Mouse (Mus musculus) heart, postnatal 36 days (tissue): Measurements from ENCODE around the gene Tmem95. TPM values are rescaled to one million over a fixed set of nuclear protein-coding genes. Genes with fewer than 3 reads are reported as not detected.
"Not testable (repeated sequence)": the region's sequence is repeated elsewhere in the genome, so short reads cannot be mapped to it uniquely, and the experiment has no call there.

Experiments
- DNase-seq, 2 experiments: peaks; one replicate each; pipeline ENCODE4 v3.0.0; 2021 to 2022
- intact Hi-C: fragments of 180-260 bp; cut with DNase I; formaldehyde crosslinking; loops from one replicate; pipeline ENCODE4 v1.15.1; 2025
- total RNA-seq, 2 experiments: library from RNA; stranded (reverse); gene quantifications; 2 replicates each; pipeline ENCODE4 v1.2.3; 2021

The Tmem95 gene
- not detected for total RNA-seq

- intact Hi-C loops: loop anchor here (2.0 to 5.0 kb wide), 7 partner anchors 31 to 196 kb away; partner anchors contain the start of genes Plscr3, Senp3, Slc2a4 and Tmem256
- DNase-seq: no peak
These were observed at the start of gene Tmem95 for GRCm38 (mm10) chr11:69877878-69878277. Tmem95 (minus strand) TSS chr11:69878018.

GRCm38 (mm10) chr11:69927501-69927900 lies 49.7 kb upstream of the Tmem95 start:
- intact Hi-C loops: no loop called here

GRCm38 (mm10) chr11:69922796-69923195 lies 45.0 kb upstream of the Tmem95 start:
- DNase-seq: no peak
- intact Hi-C loops: no loop called here

More at GRCm38 (mm10) chr11:69927501-69927900, 49.7 kb upstream of the Tmem95 start:
- DNase-seq: no peak

DNA sequence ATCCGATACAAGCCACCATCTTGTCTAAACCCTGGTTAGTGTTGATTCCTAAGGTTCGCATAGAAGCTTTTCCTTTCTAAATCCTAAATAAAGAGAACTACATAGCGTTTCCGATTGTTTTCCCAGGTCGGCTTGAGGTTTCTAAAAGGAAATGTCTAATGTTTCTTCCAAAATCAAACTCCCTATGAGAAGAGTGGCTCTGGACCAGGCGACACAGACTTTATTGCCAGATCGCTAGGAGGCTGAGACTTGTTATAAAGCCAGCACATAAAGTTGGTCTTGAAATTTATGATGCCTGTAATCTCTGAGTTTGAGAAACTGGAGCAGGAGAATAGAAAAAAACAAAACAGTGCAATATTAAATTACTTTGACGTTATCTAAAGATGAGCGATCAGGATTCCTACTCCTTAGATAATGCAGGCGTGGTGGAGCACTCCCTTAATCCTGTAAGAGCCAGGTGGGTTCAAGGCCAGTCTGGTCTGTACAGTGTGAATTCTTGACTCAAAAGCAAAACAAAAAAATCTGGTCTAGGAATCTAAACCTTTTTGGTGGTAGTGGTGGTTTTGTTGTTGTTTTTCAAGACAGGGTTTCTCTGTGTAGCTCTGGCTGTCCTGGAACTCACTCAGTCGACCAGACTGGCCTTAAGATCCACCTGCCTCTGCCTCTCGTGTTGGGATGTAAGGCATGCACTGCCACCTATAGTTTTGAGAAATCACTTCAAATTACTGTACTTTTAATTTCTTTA lies 44.4 kb upstream of the Tmem95 start:
- intact Hi-C loops: no loop called here
- no peak for DNase-seq

DNA sequence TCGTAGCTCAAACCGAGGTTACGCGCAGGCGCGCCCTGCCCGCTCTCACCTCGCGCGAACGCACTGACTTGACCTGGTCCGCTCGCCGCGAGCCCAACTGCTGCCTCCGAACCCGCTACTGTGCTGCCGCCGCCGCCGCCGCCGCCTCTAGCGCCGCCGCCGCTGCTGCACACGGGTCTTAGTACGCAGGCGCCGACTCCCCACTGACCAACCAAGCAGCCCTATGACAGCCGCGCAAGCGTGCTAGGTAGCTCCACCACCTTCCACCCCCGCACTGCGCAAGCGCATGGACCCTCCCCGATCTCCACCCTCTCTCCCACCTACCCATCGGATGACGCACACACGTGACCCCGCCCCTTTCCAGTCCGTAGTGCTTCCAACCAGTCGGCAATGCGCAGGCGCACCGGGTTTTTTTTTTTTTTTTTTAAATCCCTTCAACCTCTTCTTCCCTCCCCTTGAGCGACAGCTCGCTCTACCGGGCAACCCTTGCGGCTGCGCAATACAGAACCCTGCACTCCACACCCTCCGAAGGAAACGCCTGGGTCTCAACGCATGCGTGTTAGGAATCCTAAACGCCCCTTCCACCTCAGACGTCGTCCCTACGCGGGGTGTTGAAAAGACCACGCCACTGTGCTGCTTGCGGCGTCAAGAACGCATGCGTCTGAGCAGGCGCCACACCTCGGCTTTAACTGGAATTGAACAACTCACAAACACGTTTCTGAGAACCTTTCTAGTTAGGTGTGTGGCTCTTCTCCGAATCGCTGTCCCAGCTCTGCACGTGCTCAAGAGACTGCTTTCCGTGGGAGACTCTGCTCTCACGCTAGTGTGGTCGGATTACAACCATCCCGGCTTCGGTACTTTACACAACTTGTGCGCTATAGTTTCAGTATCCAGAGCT lies 43.5 kb upstream of the Tmem95 start, which contains the start of gene Eif5a:
TSS of gene Eif5a (minus strand) at position 845 of the 898 bp plus-strand sequence.
- DNase-seq: peak; percentile 100
- intact Hi-C loops: loop anchor here (1.0 to 2.0 kb wide), 3 partner anchors 41 to 163 kb away; partner anchors contain the start of genes Ctdnep1, Kctd11 and Polr2a

DNA sequence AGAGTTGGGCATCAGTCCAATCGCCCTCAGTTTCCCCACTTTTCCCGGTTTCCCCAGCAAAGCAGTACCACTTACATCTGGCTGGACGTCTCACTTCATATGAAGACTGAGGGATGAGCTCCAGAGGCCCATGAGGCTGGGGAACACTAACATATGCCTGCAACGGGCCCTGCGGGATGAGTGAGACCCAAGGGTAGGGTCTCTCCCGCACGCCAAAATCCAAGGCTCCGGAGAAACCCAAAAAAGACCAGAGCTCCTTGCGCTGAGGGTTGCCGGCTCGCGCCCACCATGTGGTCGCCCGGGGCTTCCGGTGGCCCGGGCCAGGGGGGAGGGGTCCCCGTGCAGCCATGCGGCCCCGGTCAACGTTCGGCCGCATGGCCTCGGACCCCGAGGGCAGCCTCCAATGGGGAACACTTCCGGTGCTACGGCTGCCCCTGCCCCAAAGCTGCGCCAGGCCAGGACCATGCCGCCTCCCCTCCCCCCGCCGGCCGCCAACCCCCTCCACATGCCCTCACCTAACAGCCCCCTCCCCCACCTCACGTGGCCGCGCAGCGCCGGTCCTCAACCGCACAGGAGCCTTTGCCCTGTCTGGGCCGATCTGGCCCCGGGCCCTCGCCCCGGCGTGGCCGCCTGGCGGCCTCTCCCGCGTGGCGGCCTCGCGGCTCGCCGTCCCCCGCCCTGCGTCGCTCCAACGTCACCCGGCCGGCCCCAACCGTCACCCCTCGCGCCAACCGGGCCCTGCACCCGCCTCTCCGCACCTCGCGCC lies 42.6 kb upstream of the Tmem95 start:
- DNase-seq: peak in 1 of 2 experiments; percentile 32
- intact Hi-C loops: loop anchor here (1.0 to 2.0 kb wide), 3 partner anchors 40 to 162 kb away; partner anchors contain the start of genes Ctdnep1, Kctd11 and Polr2a

DNA sequence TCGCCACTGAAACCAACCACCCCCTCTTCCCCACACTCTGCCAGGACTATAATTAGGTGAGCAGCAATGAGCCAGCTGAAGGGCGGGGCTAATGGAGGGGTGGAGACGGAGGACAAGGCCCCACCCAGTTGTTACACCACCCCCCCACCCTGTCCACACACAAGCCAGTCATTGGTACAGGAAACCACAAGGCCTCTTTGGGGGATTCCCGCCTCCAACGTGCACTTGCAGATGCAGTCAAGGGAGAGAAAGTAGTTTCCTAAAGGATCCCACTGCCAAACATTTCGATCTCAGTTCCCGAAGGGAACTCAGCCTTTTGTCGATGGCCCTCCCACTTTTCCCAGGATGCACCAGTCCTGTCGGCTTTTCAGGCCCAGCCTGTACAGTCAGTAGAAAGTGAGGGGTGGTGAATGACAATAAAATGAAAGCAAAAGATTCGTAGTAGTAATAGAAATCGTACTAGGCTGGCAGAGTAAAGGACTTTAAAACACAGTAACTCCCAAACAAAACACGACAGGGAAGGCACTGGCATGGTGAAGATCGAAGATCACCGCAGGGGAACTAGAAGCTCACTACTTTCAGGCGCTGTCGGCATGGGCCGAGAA lies 41.9 kb upstream of the Tmem95 start:
- DNase-seq: peak; percentile 76 to 83
- intact Hi-C loops: loop anchor here (2.0 kb wide), 3 partner anchors 17 to 61 kb away; partner anchors contain the start of genes Ctdnep1 and Kctd11

GRCm38 (mm10) chr11:69919053-69919452 lies 41.2 kb upstream of the Tmem95 start:
- DNase-seq: no peak
- intact Hi-C loops: loop anchor here (2.0 kb wide), 1 partner anchor 16 kb away; no protein-coding TSS in a partner anchor

DNA sequence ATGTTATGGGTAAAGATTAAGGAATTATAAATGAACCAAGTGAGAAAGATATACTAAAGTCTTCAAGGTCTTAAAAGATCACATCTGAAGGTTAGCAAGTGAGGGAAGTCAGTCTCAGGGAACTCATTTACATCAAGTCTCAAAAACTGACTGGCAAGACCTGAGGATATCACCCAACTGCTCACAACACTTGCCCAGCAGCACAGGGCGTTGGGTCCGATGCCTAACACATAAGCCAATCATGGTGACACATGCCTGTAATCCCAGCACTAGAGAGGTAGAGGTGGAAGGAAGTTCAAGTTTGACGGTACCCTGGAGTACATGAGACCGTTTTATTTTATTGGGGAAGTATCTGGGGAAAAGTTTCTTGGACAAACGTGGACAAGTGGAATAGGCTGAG lies 40.3 kb upstream of the Tmem95 start:
- DNase-seq: no peak
- intact Hi-C loops: loop anchor here (2.0 kb wide), 1 partner anchor 15 kb away; no protein-coding TSS in a partner anchor

DNA sequence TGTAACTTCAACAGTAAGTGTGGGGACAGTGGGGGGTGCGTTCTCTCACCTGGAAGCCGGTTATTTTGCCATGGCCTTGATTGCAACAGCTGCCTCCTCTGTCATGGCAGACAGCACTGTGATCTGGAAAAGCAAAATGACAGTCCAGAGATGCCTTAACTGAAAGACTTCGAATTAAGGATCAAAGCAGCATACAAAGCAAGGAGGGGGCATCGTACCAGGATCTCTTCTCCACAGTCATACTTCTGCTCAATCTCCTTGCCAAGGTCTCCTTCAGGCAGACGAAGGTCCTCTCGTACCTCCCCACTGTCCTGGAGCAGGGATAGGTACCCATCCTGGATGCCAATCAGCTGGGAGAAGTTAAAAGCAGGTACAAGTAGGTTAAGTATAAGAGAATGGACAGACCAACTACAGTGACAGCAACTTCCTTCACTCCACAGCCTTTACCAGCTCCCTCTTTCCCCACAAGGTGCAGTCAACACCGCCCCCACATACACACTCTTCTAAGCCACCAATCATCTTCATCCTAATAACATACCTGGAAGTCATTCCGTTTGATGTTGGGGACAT lies 39.6 kb upstream of the Tmem95 start:
- no peak for DNase-seq
- intact Hi-C loops: no loop called here

GRCm38 (mm10) chr11:69916652-69917378 lies 39.0 kb upstream of the Tmem95 start:
- DNase-seq, intact Hi-C loops: not testable (repeated sequence)

GRCm38 (mm10) chr11:69915667-69916627 lies 38.1 kb upstream of the Tmem95 start:
- DNase-seq: no peak
- intact Hi-C loops: no loop called here

- no peak for DNase-seq
- intact Hi-C loops: no loop called here
These were observed 37.2 kb upstream of the Tmem95 start for GRCm38 (mm10) chr11:69914917-69915430.

DNA sequence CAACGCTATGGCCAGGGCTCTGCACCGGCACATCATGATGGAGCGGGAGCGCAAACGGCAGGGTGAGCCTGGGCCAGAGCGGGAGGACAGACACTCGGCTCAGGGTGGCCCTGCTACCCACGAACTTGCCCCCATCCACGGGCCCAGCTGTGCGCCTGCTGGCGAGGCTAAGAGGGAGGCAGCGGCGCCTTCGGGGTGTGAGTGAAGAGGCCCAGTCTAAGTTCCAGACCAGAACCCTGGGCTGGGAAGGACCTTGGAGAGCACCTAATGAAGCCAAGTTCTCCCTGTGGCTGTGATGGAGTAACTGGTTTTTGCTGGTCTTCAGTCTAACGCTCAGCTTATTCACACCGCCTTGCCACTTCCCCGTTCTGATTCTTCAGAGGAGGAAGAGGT lies 36.5 kb upstream of the Tmem95 start:
- no peak for DNase-seq
- intact Hi-C loops: no loop called here

- intact Hi-C loops: no loop called here
- peak; percentile 93 to 94 for DNase-seq
These were observed 35.9 kb upstream of the Tmem95 start, which contains the start of gene Gps2 for GRCm38 (mm10) chr11:69913554-69914371. Gps2 (plus strand) TSS chr11:69913888.
